Mouse (Mus musculus) frontal cortex, adult (tissue): ENCODE measurements around the gene Shisa2.
"Not testable (repeated sequence)": the region's sequence is repeated elsewhere in the genome, so short reads cannot be mapped to it uniquely, and the experiment has no call there.

Experiments
- ATAC-seq: cut with Nextera tagmentation; 2 replicates; pipeline ENCODE4 v1.9.2; 2017; ENCODE audit warnings: mild to moderate bottlenecking, moderate library complexity, mixed read lengths; ENCODE audit not compliant: low TSS enrichment

Shisa2 gene

GRCm38 (mm10) chr14:59625158-59625805 lies at the start of gene Shisa2:
TSS of gene Shisa2 (plus strand) at chr14:59625308.
- peak; percentile 77 for ATAC-seq

GRCm38 (mm10) chr14:59576385-59576784 lies 48.7 kb upstream of the Shisa2 start:
- no peak for ATAC-seq

GRCm38 (mm10) chr14:59590614-59591013 lies 34.5 kb upstream of the Shisa2 start:
- no peak for ATAC-seq

- no peak for ATAC-seq
These were observed 33.2 kb upstream of the Shisa2 start for GRCm38 (mm10) chr14:59591901-59592300.

- no peak for ATAC-seq
These were observed 32.5 kb upstream of the Shisa2 start for GRCm38 (mm10) chr14:59592593-59592992.

- ATAC-seq, result no peak
These were observed 30.1 kb upstream of the Shisa2 start for GRCm38 (mm10) chr14:59594988-59595387.

- ATAC-seq, result peak; percentile 94
These were observed 27.5 kb upstream of the Shisa2 start, which contains the start of gene Cdadc1 for GRCm38 (mm10) chr14:59597398-59598259. TSS of gene Cdadc1 (minus strand) at chr14:59597959.

GRCm38 (mm10) chr14:59598260-59598627 lies 26.9 kb upstream of the Shisa2 start:
- ATAC-seq, result no peak; the same call in 1 of the 2 replicates

- ATAC-seq, result peak; percentile 77; the same call in 1 of the 2 replicates
These were observed 21.0 kb upstream of the Shisa2 start for GRCm38 (mm10) chr14:59604002-59604645.

- ATAC-seq, result peak; percentile 72; the same call in 1 of the 2 replicates
These were observed 19.3 kb upstream of the Shisa2 start for GRCm38 (mm10) chr14:59605671-59606353.

- ATAC-seq, result no peak
These were observed 18.1 kb upstream of the Shisa2 start for GRCm38 (mm10) chr14:59607021-59607420.

GRCm38 (mm10) chr14:59612920-59613625 lies 12.0 kb upstream of the Shisa2 start:
- ATAC-seq, result no peak

- ATAC-seq, result not testable (repeated sequence)
These were observed 11.0 kb upstream of the Shisa2 start for GRCm38 (mm10) chr14:59614149-59614548.

GRCm38 (mm10) chr14:59616802-59617201 lies 8.3 kb upstream of the Shisa2 start:
- no peak for ATAC-seq

- ATAC-seq, result no peak
These were observed 702 bp upstream of the Shisa2 start for GRCm38 (mm10) chr14:59624326-59624885.

GRCm38 (mm10) chr14:59625806-59626364 lies 777 bp downstream of the Shisa2 start:
- peak; percentile 17; the same call in 1 of the 2 replicates for ATAC-seq

- no peak for ATAC-seq
These were observed 1.6 kb downstream of the Shisa2 start for GRCm38 (mm10) chr14:59626711-59627110.

- ATAC-seq, result no peak
These were observed 2.1 kb downstream of the Shisa2 start for GRCm38 (mm10) chr14:59627142-59627680.

- ATAC-seq, result 0 out of 2 replicates have a peak, but pooled peaks have one; percentile 46
These were observed 2.7 kb downstream of the Shisa2 start for GRCm38 (mm10) chr14:59627823-59628222.

GRCm38 (mm10) chr14:59629308-59629707 lies 4.2 kb downstream of the Shisa2 start:
- no peak for ATAC-seq
